Mouse (Mus musculus): ENCODE measurements around the gene Kcmf1. TPM values are rescaled to one million over a fixed set of nuclear protein-coding genes. Genes with fewer than 3 reads are reported as not detected.

The Kcmf1 gene
- polyA plus RNA-seq, 1 experiment from 2014 or later, result 30.2 TPM

DNA sequence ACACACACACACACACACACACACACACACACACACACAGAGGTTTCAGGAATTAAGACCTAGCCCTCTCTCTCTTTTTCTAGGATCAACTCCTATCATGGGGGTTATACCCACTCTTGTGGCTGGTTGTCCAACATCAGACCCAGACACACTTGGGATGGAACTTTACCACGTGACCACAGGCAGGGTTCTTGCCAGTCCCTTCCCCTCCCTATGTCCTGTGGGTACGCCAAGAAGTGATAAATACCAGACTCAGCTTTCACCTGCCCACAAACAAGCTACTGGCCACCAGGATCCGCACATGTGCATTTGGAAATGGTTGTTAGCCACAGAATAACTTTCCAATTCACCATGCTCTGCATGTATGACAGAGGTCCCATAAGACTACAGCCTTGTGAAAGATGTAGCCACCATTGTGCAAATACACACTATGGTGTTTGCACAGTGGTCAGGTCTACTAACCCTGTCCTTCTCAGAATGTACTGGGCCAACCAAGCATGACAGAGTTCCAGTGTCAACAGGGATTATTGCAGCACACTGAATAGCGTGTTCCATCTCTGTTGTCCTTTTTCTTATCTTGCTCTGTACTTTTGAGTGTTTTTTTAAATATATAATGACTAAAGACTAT is 90.1 kb downstream of the Kcmf1 start:
- no peak for ATAC-seq
- Histone ChIP-seq H3K27me3 (replicated peaks; ENCODE audit: control insufficient read depth, insufficient read depth, low read length) (no peaks in the 10 kb centered on the region), H3K27ac (ENCODE audit: low read depth, low read length) (no peak overlapping the region), H3K4me2 (ENCODE audit: low read length) (no peak overlapping the region), H3K4me3 (ENCODE audit: low read length) (no peak overlapping the region), H3K4me1 (ENCODE audit: control insufficient read depth, insufficient read depth, low read depth, low read length) (no peaks in the 10 kb centered on the region), H3K9me3 (ENCODE audit: control insufficient read depth, low read length) (no peaks in the 10 kb centered on the region), H3K9ac (ENCODE audit: low read depth, low read length) (no peak overlapping the region), H3K36me3 (ENCODE audit: control insufficient read depth, insufficient read depth, low read length) (no peaks in the 10 kb centered on the region)
- WGBS, result 78% methylated on average over 4 of the region's 4 CpGs

DNA sequence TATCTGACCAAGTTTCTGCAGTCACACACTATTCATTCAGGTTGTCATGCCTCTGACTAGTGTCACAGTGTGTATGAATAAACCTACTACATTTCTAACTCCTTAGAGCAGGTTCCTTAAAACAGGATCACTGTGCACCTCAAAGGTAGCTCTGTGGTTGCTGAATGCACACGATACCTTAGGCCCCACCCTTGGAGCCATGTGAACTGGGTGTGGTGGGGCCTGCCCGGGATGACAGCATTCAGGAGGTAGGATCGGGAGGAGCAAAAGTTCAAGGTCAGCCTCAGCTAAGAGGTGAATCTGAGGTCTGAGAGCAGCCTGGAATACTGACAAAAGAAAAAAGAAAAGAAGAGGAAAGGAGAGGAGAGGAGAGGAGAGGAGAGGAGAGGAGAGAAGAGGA is 91.4 kb downstream of the Kcmf1 start:
- H3K4me2 ChIP-seq (ENCODE audit: low read length), result no peak overlapping the region
- H3K36me3 ChIP-seq (ENCODE audit: control insufficient read depth, insufficient read depth, low read length), result no peaks in the 10 kb centered on the region
- no peaks in the 10 kb centered on the region for H3K27me3 ChIP-seq (replicated peaks; ENCODE audit: control insufficient read depth, insufficient read depth, low read length)
- no peak overlapping the region for H3K4me3 ChIP-seq (ENCODE audit: low read length)
- no peaks in the 10 kb centered on the region for H3K4me1 ChIP-seq (ENCODE audit: control insufficient read depth, insufficient read depth, low read depth, low read length)
- H3K27ac ChIP-seq (ENCODE audit: low read depth, low read length), result no peak overlapping the region
- 77% methylated on average over 3 of the region's 3 CpGs for WGBS
- ATAC-seq, result no peak
- no peaks in the 10 kb centered on the region for H3K9me3 ChIP-seq (ENCODE audit: control insufficient read depth, low read length)
- no peak overlapping the region for H3K9ac ChIP-seq (ENCODE audit: low read depth, low read length)

DNA sequence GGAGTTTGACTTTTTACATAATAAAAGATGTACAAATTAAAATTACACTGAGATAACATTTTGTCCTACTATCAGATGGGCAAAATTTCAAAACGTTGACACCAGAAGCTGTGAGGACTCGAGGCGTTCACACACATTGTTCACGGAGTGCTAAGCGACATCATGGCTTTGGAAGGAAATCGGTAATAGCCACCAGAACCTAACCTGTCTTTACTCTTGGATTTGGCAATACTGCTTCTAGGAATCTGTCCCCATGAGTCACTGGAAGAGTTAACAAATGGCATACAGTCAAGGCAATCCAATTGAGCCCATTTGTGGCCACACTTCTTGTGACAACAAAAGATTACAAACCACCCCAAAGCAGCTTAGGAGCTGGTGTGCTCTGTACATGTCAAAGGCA is 96.1 kb downstream of the Kcmf1 start:
- WGBS, result 88% methylated on average over 6 of the region's 6 CpGs
- H3K4me1 ChIP-seq (ENCODE audit: control insufficient read depth, insufficient read depth, low read depth, low read length), result no peaks in the 10 kb centered on the region
- ATAC-seq, result no peak
- no peak overlapping the region for H3K4me2 ChIP-seq (ENCODE audit: low read length)
- no peak overlapping the region for H3K9ac ChIP-seq (ENCODE audit: low read depth, low read length)
- H3K27ac ChIP-seq (ENCODE audit: low read depth, low read length), result no peak overlapping the region
- H3K27me3 ChIP-seq (replicated peaks; ENCODE audit: control insufficient read depth, insufficient read depth, low read length), result no peaks in the 10 kb centered on the region
- no peaks in the 10 kb centered on the region for H3K36me3 ChIP-seq (ENCODE audit: control insufficient read depth, insufficient read depth, low read length)
- H3K4me3 ChIP-seq (ENCODE audit: low read length), result no peak overlapping the region
- no peaks in the 10 kb centered on the region for H3K9me3 ChIP-seq (ENCODE audit: control insufficient read depth, low read length)

DNA sequence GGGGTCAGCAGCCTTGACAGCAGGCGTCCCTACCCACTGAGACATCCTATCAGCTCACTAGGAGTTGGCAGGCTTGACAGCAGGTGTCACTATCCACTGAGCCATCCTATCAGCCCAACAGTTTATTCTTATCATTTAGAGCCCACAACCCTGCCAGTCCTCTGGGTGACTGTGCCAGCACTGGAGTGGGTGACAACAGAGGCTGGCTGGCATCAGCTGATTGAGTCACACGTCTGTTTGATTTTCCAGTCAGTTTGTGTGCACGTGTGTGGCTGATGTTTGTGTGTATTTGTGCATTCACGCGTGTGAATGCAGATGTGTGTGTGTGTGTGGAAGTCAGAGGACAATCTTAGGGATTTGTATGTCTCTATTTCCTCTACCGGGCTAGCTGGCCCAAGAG is 97.7 kb downstream of the Kcmf1 start:
- Histone ChIP-seq H3K4me1 (ENCODE audit: control insufficient read depth, insufficient read depth, low read depth, low read length) (no peaks in the 10 kb centered on the region), H3K36me3 (ENCODE audit: control insufficient read depth, insufficient read depth, low read length) (no peaks in the 10 kb centered on the region), H3K27ac (ENCODE audit: low read depth, low read length) (no peak overlapping the region), H3K4me3 (ENCODE audit: low read length) (no peak overlapping the region), H3K27me3 (replicated peaks; ENCODE audit: control insufficient read depth, insufficient read depth, low read length) (no peaks in the 10 kb centered on the region), H3K9me3 (ENCODE audit: control insufficient read depth, low read length) (no peaks in the 10 kb centered on the region), H3K9ac (ENCODE audit: low read depth, low read length) (no peak overlapping the region), H3K4me2 (ENCODE audit: low read length) (no peak overlapping the region)
- 86% methylated on average over 6 of the region's 6 CpGs for WGBS
- no peak for ATAC-seq

DNA sequence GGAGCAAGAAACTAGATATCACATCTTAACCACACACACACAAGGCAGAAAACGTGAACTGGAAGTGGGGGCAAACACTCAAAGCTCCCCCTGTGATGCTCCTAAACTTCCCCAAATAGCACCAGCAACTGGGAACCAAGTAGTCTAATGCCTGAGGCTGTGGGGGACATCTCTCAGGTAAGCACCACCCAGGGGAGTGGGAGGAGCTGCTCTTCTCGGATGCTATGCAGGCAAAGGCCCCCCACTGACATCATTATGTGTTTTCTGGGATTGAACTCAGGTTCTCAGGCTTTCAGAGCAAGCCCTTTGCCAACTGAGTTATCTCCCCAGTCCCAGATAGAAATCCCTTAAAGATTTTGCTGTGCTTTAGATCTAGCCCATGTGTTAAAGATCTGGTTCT is 99.1 kb downstream of the Kcmf1 start:
- Histone ChIP-seq H3K9me3 (ENCODE audit: control insufficient read depth, low read length) (no peaks in the 10 kb centered on the region), H3K9ac (ENCODE audit: low read depth, low read length) (no peak overlapping the region), H3K4me2 (ENCODE audit: low read length) (no peak overlapping the region), H3K27ac (ENCODE audit: low read depth, low read length) (no peak overlapping the region), H3K4me1 (ENCODE audit: control insufficient read depth, insufficient read depth, low read depth, low read length) (no peaks in the 10 kb centered on the region), H3K36me3 (ENCODE audit: control insufficient read depth, insufficient read depth, low read length) (no peaks in the 10 kb centered on the region), H3K4me3 (ENCODE audit: low read length) (no peak overlapping the region), H3K27me3 (replicated peaks; ENCODE audit: control insufficient read depth, insufficient read depth, low read length) (no peaks in the 10 kb centered on the region)
- 42% methylated on average over 2 of the region's 2 CpGs for WGBS
- ATAC-seq, result no peak

DNA sequence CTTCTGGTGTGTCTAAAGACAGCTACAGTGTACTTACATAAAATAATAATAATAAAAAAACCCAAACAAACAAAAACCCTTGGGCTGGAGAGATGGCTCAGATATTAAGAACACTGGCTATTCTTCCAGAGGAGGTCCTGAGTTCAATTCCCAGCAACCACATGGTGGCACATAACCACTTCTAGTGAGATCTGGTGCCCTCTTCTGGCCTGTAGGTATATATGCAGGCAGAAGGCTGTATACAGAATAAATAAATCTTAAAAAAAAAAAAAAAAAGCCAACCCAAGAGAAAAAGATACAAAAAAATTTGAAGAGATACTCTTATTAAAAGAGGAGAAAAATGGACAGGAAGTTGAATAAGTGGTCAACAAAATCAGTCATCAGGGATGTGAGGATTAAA is 102.0 kb downstream of the Kcmf1 start:
- ATAC-seq, result no peak
- H3K4me2 ChIP-seq (ENCODE audit: low read length), result no peak overlapping the region
- H3K36me3 ChIP-seq (ENCODE audit: control insufficient read depth, insufficient read depth, low read length), result no peaks in the 10 kb centered on the region
- no peaks in the 10 kb centered on the region for H3K27me3 ChIP-seq (replicated peaks; ENCODE audit: control insufficient read depth, insufficient read depth, low read length)
- no peak overlapping the region for H3K4me3 ChIP-seq (ENCODE audit: low read length)
- H3K27ac ChIP-seq (ENCODE audit: low read depth, low read length), result no peak overlapping the region
- no peaks in the 10 kb centered on the region for H3K4me1 ChIP-seq (ENCODE audit: control insufficient read depth, insufficient read depth, low read depth, low read length)
- H3K9ac ChIP-seq (ENCODE audit: low read depth, low read length), result no peak overlapping the region
- H3K9me3 ChIP-seq (ENCODE audit: control insufficient read depth, low read length), result no peaks in the 10 kb centered on the region

DNA sequence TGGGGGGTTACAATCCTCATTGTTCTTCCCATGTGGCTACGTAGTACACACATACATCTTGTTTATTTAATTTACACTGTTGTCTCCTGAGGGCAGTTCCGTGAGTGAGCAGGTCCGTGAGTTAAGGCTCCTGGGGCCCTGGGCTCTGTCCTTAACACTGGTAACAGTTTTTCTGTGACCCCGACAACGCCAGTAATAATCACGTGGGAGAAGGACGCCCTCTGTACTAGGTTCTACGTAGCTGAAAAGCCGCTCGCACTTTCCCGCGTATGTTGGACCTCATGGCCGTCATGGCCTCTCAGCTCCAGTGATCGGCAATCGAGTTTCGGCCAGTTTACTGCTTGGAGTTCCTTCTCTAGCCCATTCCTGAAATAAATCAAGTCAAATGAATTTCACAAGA is 104.3 kb downstream of the Kcmf1 start:
- ATAC-seq, result no peak
- H3K36me3 ChIP-seq (ENCODE audit: control insufficient read depth, insufficient read depth, low read length), result no peaks in the 10 kb centered on the region
- no peaks in the 10 kb centered on the region; the same call in 1 of the 2 replicates for H3K27me3 ChIP-seq (replicated peaks; ENCODE audit: control insufficient read depth, insufficient read depth, low read length)
- no peak overlapping the region for H3K4me2 ChIP-seq (ENCODE audit: low read length)
- no peak overlapping the region for H3K27ac ChIP-seq (ENCODE audit: low read depth, low read length)
- no peak overlapping the region for H3K4me3 ChIP-seq (ENCODE audit: low read length)
- no peaks in the 10 kb centered on the region for H3K4me1 ChIP-seq (ENCODE audit: control insufficient read depth, insufficient read depth, low read depth, low read length)
- H3K9me3 ChIP-seq (ENCODE audit: control insufficient read depth, low read length), result no peaks in the 10 kb centered on the region
- 51% methylated on average over 16 of the region's 16 CpGs for WGBS
- no peak overlapping the region for H3K9ac ChIP-seq (ENCODE audit: low read depth, low read length)

DNA sequence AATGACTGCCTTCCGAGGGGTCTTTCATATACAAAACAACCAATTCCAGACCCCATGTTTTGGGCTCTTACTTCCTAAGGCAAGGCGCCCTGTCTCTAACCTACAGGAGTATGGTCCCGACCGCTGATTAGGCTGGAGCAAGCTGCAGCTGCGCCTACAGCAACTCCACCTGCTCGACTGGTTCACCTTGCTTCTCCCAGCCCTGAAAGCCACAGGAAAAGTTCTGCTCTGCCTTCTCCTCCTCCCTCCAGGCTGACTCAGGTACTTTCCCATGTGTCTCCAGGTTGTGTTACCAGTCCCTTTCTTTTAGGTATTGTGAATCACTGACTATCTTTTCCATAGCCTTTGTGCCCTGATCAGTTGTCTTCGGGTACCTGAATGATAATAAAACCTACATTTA is 104.9 kb downstream of the Kcmf1 start:
- no peaks in the 10 kb centered on the region for H3K36me3 ChIP-seq (ENCODE audit: control insufficient read depth, insufficient read depth, low read length)

DNA sequence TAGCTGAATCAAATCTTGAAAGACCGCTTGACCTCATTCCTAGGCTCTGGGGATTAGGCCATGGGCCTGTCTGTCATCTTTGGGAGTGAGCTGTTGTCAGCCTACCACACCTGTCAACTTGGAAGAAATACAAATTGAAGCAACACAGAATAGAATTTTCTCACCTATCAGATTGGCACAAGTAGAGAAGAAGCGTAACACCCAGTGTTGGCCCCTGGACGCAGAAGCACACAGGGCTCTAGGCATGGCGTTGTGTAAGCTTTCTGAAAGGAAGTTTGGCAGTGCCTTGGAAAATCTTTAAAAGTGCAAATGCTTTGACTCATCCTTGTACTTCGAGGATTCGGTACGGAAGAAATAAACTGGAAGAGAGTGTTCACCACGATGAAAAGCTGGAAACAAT is 107.1 kb downstream of the Kcmf1 start:
- Histone ChIP-seq H3K36me3 (ENCODE audit: control insufficient read depth, insufficient read depth, low read length) (no peaks in the 10 kb centered on the region), H3K4me2 (ENCODE audit: low read length) (no peak overlapping the region), H3K4me1 (ENCODE audit: control insufficient read depth, insufficient read depth, low read depth, low read length) (peaks cover 13% of the 10 kb centered on the region), H3K27ac (ENCODE audit: low read depth, low read length) (no peak overlapping the region), H3K9ac (ENCODE audit: low read depth, low read length) (no peak overlapping the region), H3K4me3 (ENCODE audit: low read length) (no peak overlapping the region), H3K9me3 (ENCODE audit: control insufficient read depth, low read length) (no peaks in the 10 kb centered on the region), H3K27me3 (replicated peaks; ENCODE audit: control insufficient read depth, insufficient read depth, low read length) (peaks cover 6% of the 10 kb centered on the region)
- WGBS, result 96% methylated on average over 8 of the region's 8 CpGs
- ATAC-seq, result no peak

More for the DNA sequence above, 104.9 kb downstream of the Kcmf1 start:
- H3K4me2 ChIP-seq (ENCODE audit: low read length), result no peak overlapping the region
- ATAC-seq, result no peak
- no peaks in the 10 kb centered on the region for H3K9me3 ChIP-seq (ENCODE audit: control insufficient read depth, low read length)
- WGBS, result 38% methylated on average over 7 of the region's 7 CpGs
- H3K4me1 ChIP-seq (ENCODE audit: control insufficient read depth, insufficient read depth, low read depth, low read length), result no peaks in the 10 kb centered on the region
- no peak overlapping the region for H3K9ac ChIP-seq (ENCODE audit: low read depth, low read length)
- no peaks in the 10 kb centered on the region; the same call in 1 of the 2 replicates for H3K27me3 ChIP-seq (replicated peaks; ENCODE audit: control insufficient read depth, insufficient read depth, low read length)
- no peak overlapping the region for H3K27ac ChIP-seq (ENCODE audit: low read depth, low read length)
- no peak overlapping the region for H3K4me3 ChIP-seq (ENCODE audit: low read length)

All from hindbrain, embryonic 16.5 days (tissue).